Mouse (Mus musculus) fibroblast of lung, adult 2 months (primary cell): ENCODE data around the gene Psmb1.
"Not testable (repeated sequence)": the region's sequence is repeated elsewhere in the genome, so short reads cannot be mapped to it uniquely, and the experiment has no call there.

Source experiments
- DNase-seq: peaks from one replicate; pipeline ENCODE4 v3.0.0-alpha.2; 2011; ENCODE audit warnings: low read depth

Psmb1 gene

GRCm38 (mm10) chr17:15499656-15500394 is at the start of gene Psmb1, which contains the start of gene Tbp:
Gene Psmb1, minus strand, starts transcription at chr17:15499751.
Gene Tbp, plus strand, starts transcription at chr17:15499888.
- peak; percentile 94 for DNase-seq

- DNase-seq, result no peak
Measured at GRCm38 (mm10) chr17:15546440-15546839, 46.9 kb upstream of the Psmb1 start.

- DNase-seq, result not testable (repeated sequence)
Measured at GRCm38 (mm10) chr17:15543868-15544267, 44.3 kb upstream of the Psmb1 start.

- no peak for DNase-seq
Measured at GRCm38 (mm10) chr17:15540309-15540708, 40.8 kb upstream of the Psmb1 start.

GRCm38 (mm10) chr17:15536457-15536904 is 36.9 kb upstream of the Psmb1 start:
- no peak for DNase-seq

GRCm38 (mm10) chr17:15535943-15536342 is 36.4 kb upstream of the Psmb1 start:
- DNase-seq, result no peak

- peak; percentile 52 for DNase-seq
Measured at GRCm38 (mm10) chr17:15535162-15535800, 35.7 kb upstream of the Psmb1 start.

GRCm38 (mm10) chr17:15530141-15530540 is 30.6 kb upstream of the Psmb1 start:
- DNase-seq, result no peak

GRCm38 (mm10) chr17:15528887-15529286 is 29.3 kb upstream of the Psmb1 start:
- no peak for DNase-seq

GRCm38 (mm10) chr17:15527811-15528136 is 28.2 kb upstream of the Psmb1 start:
- DNase-seq, result no peak

GRCm38 (mm10) chr17:15526986-15527810 is 27.6 kb upstream of the Psmb1 start, which contains the start of gene Pdcd2:
Gene Pdcd2, minus strand, starts transcription at chr17:15527301.
- peak; percentile 87 for DNase-seq

GRCm38 (mm10) chr17:15526304-15526703 is 26.8 kb upstream of the Psmb1 start:
- no peak for DNase-seq

- DNase-seq, result no peak
Measured at GRCm38 (mm10) chr17:15518766-15519165, 19.2 kb upstream of the Psmb1 start.

GRCm38 (mm10) chr17:15518186-15518585 is 18.6 kb upstream of the Psmb1 start:
- DNase-seq, result no peak

- no peak for DNase-seq
Measured at GRCm38 (mm10) chr17:15517776-15518175, 18.2 kb upstream of the Psmb1 start.

GRCm38 (mm10) chr17:15510694-15511093 is 11.1 kb upstream of the Psmb1 start:
- DNase-seq, result no peak

- no peak for DNase-seq
Measured at GRCm38 (mm10) chr17:15498753-15499113, 818 bp downstream of the Psmb1 start.

- peak; percentile 73 for DNase-seq
Measured at GRCm38 (mm10) chr17:15497882-15498752, 1.4 kb downstream of the Psmb1 start.

GRCm38 (mm10) chr17:15490542-15490941 is 9.0 kb downstream of the Psmb1 start:
- no peak for DNase-seq

GRCm38 (mm10) chr17:15472671-15473070 is 26.9 kb downstream of the Psmb1 start:
- DNase-seq, result no peak

GRCm38 (mm10) chr17:15467669-15468068 is 31.9 kb downstream of the Psmb1 start:
- peak; percentile 18 for DNase-seq
